Mouse (Mus musculus): Measurements from ENCODE around the gene Serpine2.
A peak's percentile ranks its signal among the peaks of the same experiment; 100 is the strongest.

Serpine2 gene

GRCm38 (mm10) chr1:79861130-79861942 is at the start of gene Serpine2:
TSS of gene Serpine2 (minus strand) at chr1:79861180.
- no peak for DNase-seq

DNA sequence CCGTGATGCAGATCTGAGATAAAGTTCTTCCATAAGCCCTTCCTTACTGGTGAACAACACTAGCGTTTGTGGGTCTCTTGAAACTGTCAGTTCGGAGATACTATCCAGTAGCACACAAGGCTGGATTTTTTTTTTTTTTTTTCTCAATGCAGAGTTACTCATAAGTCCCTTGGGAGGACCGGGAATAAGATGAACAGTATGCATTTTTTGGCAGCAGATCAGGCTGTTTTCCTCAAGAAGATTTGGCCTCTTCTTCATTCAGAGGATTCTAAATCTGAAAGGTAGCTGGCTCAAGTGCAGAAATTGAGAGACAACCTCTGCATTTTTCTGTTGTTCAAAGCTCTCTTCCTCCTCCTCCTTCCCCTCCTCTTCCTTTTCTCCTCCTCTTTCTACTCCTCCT is 46.8 kb upstream of the Serpine2 start:
- no peak for DNase-seq

- DNase-seq: no peak
Observed at GRCm38 (mm10) chr1:79905241-79905640, 44.3 kb upstream of the Serpine2 start.

DNA sequence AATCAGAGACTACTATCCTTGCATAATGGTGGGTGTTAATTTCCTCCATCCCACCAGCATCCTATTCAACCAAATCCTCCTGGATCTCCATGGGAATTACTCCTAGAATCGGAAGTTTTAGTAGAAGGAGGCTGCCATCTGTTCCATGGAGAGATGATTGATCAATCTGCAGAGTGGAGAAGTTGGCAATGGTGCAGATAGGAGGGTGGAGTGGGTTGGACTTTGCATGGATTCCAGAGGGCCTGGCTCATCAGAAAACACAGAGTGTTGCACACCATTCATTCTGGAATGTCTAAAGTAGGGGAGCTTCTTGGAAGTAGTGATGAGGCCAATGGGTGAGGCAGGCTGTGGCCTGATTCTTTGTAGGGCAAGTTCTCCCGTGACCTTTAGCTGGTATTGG is 41.9 kb upstream of the Serpine2 start:
- no peak for DNase-seq

GRCm38 (mm10) chr1:79882648-79883047 is 21.7 kb upstream of the Serpine2 start:
- no peak for DNase-seq

DNA sequence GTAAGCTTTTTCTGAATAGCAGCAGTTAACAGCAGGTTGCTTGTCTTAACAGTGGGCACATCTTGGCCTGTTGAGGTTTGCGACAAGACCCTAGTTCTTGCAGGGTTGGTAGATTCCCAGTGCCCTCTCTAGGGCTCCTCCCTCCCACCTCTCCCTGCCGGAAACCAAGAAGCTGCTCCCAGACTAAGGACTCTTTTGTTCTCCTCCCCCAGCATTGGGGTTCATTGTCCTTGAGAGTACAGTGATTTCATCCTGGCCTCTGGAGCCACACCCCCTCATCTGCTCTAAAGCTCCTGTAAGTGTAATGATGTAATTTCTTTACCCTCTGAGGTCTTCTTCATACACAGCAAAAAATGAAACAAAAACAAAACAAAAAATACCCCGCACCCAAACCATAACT is 13.8 kb upstream of the Serpine2 start:
- DNase-seq: no peak

GRCm38 (mm10) chr1:79860411-79861039 is 455 bp downstream of the Serpine2 start:
- no peak for DNase-seq

DNA sequence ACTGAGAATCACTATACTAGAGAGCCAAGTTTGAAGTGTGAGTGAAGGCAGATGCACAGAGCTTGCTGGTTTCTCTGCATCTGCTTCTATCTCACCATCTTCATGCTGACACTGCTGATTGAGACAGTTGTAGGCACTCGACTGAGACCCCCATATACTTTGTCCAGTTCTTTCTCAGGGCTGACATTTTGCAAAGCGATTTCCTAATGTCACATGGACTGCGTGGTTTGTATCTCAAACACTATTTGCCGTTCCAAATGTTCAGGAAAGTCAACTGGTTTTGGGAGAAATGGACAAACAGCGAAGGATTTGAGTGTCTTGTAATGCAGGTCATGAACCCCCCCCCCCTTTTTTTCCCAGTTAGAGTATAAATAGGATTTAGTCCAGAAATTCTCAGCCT is 1.0 kb downstream of the Serpine2 start:
- DNase-seq: no peak

- no peak for DNase-seq
Observed at GRCm38 (mm10) chr1:79859026-79859425, 2.0 kb downstream of the Serpine2 start.

- DNase-seq: peak; percentile 39
Observed at GRCm38 (mm10) chr1:79858389-79858994, 2.5 kb downstream of the Serpine2 start.

DNA sequence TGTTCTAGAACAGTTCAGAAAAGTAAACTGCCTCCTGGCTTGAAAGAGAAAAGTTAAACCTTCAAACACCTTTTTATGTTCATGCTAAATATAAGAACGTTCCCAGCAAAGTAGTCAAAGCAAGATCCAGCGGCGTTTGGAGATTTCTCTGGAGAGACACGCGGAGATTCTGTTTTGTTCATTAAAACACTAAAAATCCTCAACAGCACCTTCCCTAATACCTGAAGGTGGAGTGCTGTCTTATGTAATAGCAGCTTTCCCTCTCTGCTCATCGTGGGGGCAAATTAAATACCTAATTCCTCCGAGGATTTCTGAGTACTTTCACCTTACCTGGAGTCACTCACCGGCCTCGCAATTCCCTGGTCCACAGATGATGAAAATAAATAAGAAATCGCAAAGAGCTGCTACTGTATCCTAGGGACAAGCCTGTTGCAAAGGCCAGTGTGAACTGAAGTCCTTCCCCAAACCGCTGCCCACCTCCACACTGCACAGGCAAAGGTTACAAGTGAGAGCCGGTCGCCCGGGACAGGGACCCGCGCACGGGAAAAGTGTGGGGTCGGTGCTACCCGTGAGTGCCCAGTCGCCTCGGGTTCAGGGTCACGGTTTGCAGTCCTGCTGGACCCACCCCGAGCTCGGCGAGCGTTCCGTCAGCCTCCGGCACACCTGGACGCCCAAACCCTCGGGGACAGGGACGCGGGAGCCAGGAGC is 3.1 kb downstream of the Serpine2 start:
- no peak for DNase-seq

- DNase-seq: no peak
Observed at GRCm38 (mm10) chr1:79856756-79857155, 4.2 kb downstream of the Serpine2 start.

DNA sequence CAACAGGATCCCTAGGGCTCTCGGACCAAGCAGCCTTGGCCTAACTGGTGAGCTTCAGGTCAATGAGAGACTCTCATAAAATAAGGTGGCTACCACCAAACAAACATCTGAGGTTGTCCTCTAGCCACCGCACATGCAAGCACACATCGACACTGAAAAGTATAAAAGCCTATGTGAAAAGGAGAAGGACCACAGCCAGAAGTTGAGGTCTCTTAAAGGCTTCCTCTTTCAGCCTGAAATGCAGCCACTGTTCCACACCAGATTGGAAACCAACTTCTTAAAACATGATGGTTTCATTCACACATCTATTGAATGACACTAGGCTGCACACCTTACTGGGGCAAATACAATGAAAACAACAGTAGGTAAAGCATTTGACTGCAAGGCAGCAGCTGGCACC is 7.5 kb downstream of the Serpine2 start:
- DNase-seq: no peak

- DNase-seq: no peak
Observed at GRCm38 (mm10) chr1:79850341-79850740, 10.6 kb downstream of the Serpine2 start.

- DNase-seq: no peak
Observed at GRCm38 (mm10) chr1:79848663-79849062, 12.3 kb downstream of the Serpine2 start.

- DNase-seq: no peak
Observed at GRCm38 (mm10) chr1:79846891-79847290, 14.1 kb downstream of the Serpine2 start.

DNA sequence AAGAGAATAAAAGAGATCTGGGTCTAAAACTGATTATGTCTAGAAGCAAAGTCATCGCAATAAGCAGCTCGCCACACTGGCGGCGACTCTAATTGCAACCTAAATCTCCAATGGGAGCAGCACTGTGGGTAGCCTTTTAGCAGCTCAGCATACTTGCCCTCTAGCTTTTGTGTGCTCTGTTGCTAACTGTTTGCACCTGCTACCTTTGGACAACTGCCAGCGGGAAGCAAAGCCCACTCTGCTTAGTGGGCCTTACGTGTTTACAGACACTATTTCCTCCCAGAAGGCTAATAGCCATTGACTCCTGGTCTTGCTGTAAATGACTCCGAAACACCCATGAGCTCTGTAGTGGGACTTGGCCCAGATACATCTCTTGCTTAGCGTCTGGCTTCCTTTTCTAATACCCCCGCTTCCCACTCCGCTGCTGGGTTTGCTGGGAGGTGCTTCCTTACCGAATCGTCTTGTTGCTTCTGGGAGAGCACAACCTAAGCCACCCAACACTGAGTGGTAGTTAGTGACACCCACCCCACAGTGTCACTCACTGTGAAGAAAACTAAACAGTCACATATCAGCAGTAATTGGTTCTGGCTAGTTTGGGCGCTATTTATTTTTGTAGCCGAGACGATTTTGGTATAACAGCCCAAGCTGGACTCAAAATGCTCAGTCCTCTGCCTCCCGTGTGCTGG is 28.1 kb downstream of the Serpine2 start:
- DNase-seq: no peak

GRCm38 (mm10) chr1:79823951-79824633 is 36.9 kb downstream of the Serpine2 start:
- no peak for DNase-seq

- no peak for DNase-seq
Observed at GRCm38 (mm10) chr1:79822806-79823525, 38.0 kb downstream of the Serpine2 start.

GRCm38 (mm10) chr1:79819296-79819879 is 41.6 kb downstream of the Serpine2 start:
- DNase-seq: no peak

DNA sequence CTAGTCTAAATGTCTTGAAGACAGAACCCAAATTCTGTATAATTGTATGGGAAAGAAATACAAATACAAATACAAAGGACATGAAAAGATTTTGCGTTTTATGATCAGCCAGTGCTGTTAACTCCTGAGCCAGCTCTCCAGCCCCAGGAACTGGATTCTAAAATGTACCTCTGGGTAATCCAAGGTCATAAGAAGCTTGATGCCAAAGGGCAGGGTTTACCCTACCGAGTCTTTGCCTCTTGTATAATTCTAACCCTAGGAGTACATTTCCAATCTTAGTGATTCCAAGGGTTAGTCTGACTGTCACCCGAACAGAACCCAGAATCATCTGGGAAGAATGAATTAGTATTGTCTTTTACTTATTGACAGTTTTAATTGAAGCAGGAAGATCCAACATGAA is 45.5 kb downstream of the Serpine2 start:
- DNase-seq: no peak
